In genomic region chr2:106716365-106716717, GRCm38 (mm10) we compare ENCODE assay signal across 22 mouse cellular contexts. TPM values are rescaled to one million over a fixed set of nuclear protein-coding genes. Genes with fewer than 3 reads are reported as not detected.
A peak's percentile ranks its signal among the peaks of the same experiment; 100 is the strongest.
DNase-seq lines count a peak whose midpoint lies in the region; ATAC-seq and TF ChIP-seq lines count a peak whose summit lies in the region.
"Had no signal": no experiment of that assay in that cellular context is flagged by ENCODE, and none has a peak within 500 bp of the region (broad histone marks: within the 10 kb centered on the region; RNA-seq: fewer than 3 reads in every experiment).

No protein-coding gene starts in this region.

- no peak overlapping the region for H3K4me3 ChIP-seq in midbrain, embryonic 11.5 days (ENCODE audit: low read depth, low read length)
- no peak overlapping the region for H3K4me3 ChIP-seq in midbrain, embryonic 10.5 days
- no peak overlapping the region; the same call in 1 of the 2 replicates for H3K4me3 ChIP-seq in forebrain, postnatal 0 days (ENCODE audit: low read depth, low read length)
- no peak overlapping the region for H3K4me3 ChIP-seq in midbrain, embryonic 13.5 days (replicated peaks)
- H3K4me3 ChIP-seq in neural tube, embryonic 14.5 days (ENCODE audit: low read depth, low read length): no peak overlapping the region
- no peak overlapping the region for H3K4me3 ChIP-seq in liver, postnatal 0 days (ENCODE audit: low read depth, low read length)
- H3K4me3 ChIP-seq: embryonic facial prominence, embryonic 13.5 days; heart, embryonic 12.5 days; limb, embryonic 12.5 days; liver, embryonic 12.5 days; stomach, embryonic 15.5 days had no signal

- H3K27ac ChIP-seq in midbrain, embryonic 11.5 days (ENCODE audit: low read depth, low read length): no peak overlapping the region
- no peak overlapping the region for H3K27ac ChIP-seq in midbrain, embryonic 10.5 days (replicated peaks)
- H3K27ac ChIP-seq in forebrain, postnatal 0 days (ENCODE audit: low read depth, low read length): no peak overlapping the region
- H3K27ac ChIP-seq in midbrain, embryonic 13.5 days: peak overlapping the region; percentile 67
- H3K27ac ChIP-seq in neural tube, embryonic 14.5 days (ENCODE audit: low read depth, low read length): peak overlapping the region; percentile 11; the same call in 1 of the 2 replicates
- H3K27ac ChIP-seq in liver, postnatal 0 days (ENCODE audit: low read depth): no peak overlapping the region
- H3K27ac ChIP-seq: embryonic facial prominence, embryonic 13.5 days; limb, embryonic 12.5 days; liver, embryonic 12.5 days; stomach, embryonic 15.5 days had no signal

- ATAC-seq in midbrain, embryonic 11.5 days (ENCODE audit: low FRiP score): peak; percentile 30; the same call in 1 of the 2 replicates
- ATAC-seq in forebrain, postnatal 0 days: no peak
- ATAC-seq in midbrain, embryonic 13.5 days: peak; percentile 55
- peak; percentile 47 for ATAC-seq in neural tube, embryonic 14.5 days (ENCODE audit: low read depth)
- no peak for ATAC-seq in liver, postnatal 0 days
- ATAC-seq: liver, embryonic 12.5 days had no signal

- TF ChIP-seq CTCF in forebrain, postnatal 0 days (IDR thresholded peaks at IDR 0.05; ENCODE audit: low read depth): no peak
- TF ChIP-seq CTCF in liver, postnatal 0 days (IDR thresholded peaks at IDR 0.05; ENCODE audit: low read depth): no peak

- no peak overlapping the region for H3K4me2 ChIP-seq in midbrain, embryonic 11.5 days
- peak overlapping the region; percentile 19 for H3K4me2 ChIP-seq in forebrain, postnatal 0 days (ENCODE audit: low read depth)
- H3K4me2 ChIP-seq in midbrain, embryonic 13.5 days (replicated peaks): peak overlapping the region; percentile 23; the same call in 1 of the 2 replicates
- peak overlapping the region; percentile 21; the same call in 1 of the 2 replicates for H3K4me2 ChIP-seq in neural tube, embryonic 14.5 days (ENCODE audit: low read depth, low read length)
- no peak overlapping the region for H3K4me2 ChIP-seq in liver, postnatal 0 days (ENCODE audit: low read depth, low read length)
- H3K4me2 ChIP-seq: embryonic facial prominence, embryonic 13.5 days; heart, embryonic 12.5 days; limb, embryonic 12.5 days; liver, embryonic 12.5 days; lung, embryonic 14.5 days; stomach, embryonic 15.5 days had no signal

- TF ChIP-seq EP300 in liver, postnatal 0 days (IDR thresholded peaks at IDR 0.05; ENCODE audit: low read depth): no peak

- WGBS in midbrain, embryonic 11.5 days: 87% methylated on average over 7 of the region's 7 CpGs
- WGBS in midbrain, embryonic 10.5 days: 90% methylated on average over 7 of the region's 7 CpGs
- WGBS in forebrain, postnatal 0 days: 44% methylated on average over 7 of the region's 7 CpGs
- WGBS in midbrain, embryonic 13.5 days: 69% methylated on average over 7 of the region's 7 CpGs
- 37% methylated on average over 7 of the region's 7 CpGs for WGBS in neural tube, embryonic 14.5 days
- WGBS in liver, postnatal 0 days (ENCODE audit: insufficient replicate concordance): 80% methylated on average over 7 of the region's 7 CpGs

- no peaks in the 10 kb centered on the region for H3K27me3 ChIP-seq in midbrain, embryonic 11.5 days (ENCODE audit: control insufficient read depth, insufficient read depth, low read length)
- no peaks in the 10 kb centered on the region for H3K27me3 ChIP-seq in midbrain, embryonic 10.5 days (ENCODE audit: low read depth, poor library complexity, severe bottlenecking)
- H3K27me3 ChIP-seq in forebrain, postnatal 0 days (ENCODE audit: insufficient read depth, low read length): no peaks in the 10 kb centered on the region
- no peaks in the 10 kb centered on the region for H3K27me3 ChIP-seq in midbrain, embryonic 13.5 days
- H3K27me3 ChIP-seq in neural tube, embryonic 14.5 days (ENCODE audit: control insufficient read depth, insufficient read depth, low read length): no peaks in the 10 kb centered on the region
- no peaks in the 10 kb centered on the region for H3K27me3 ChIP-seq in liver, postnatal 0 days (ENCODE audit: insufficient read depth, low read length)
- H3K27me3 ChIP-seq: embryonic facial prominence, embryonic 13.5 days; heart, embryonic 12.5 days; limb, embryonic 12.5 days; liver, embryonic 12.5 days; stomach, embryonic 15.5 days had no signal

- peaks cover 6% of the 10 kb centered on the region; the same call in 1 of the 2 replicates for H3K4me1 ChIP-seq in midbrain, embryonic 11.5 days (ENCODE audit: control insufficient read depth, insufficient read depth, low read length)
- peaks cover 33% of the 10 kb centered on the region for H3K4me1 ChIP-seq in midbrain, embryonic 10.5 days
- peaks cover 41% of the 10 kb centered on the region for H3K4me1 ChIP-seq in forebrain, postnatal 0 days (ENCODE audit: insufficient read depth)
- peaks cover 51% of the 10 kb centered on the region for H3K4me1 ChIP-seq in midbrain, embryonic 13.5 days (replicated peaks)
- peaks cover 35% of the 10 kb centered on the region for H3K4me1 ChIP-seq in neural tube, embryonic 14.5 days (ENCODE audit: control insufficient read depth, insufficient read depth, low read length)
- H3K4me1 ChIP-seq in liver, postnatal 0 days (ENCODE audit: insufficient read depth): no peaks in the 10 kb centered on the region
- H3K4me1 ChIP-seq: stomach, embryonic 15.5 days had no signal

- no peak for DNase-seq in midbrain, embryonic 11.5 days (ENCODE audit: low spot score, missing footprints)
- DNase-seq in midbrain, embryonic 10.5 days (ENCODE audit: low spot score): no peak
- no peak for DNase-seq in forebrain, postnatal 0 days
- DNase-seq in liver, postnatal 0 days: no peak
- no peak for DNase-seq in left cerebral cortex, adult 9 months (ENCODE audit: low spot score in 2 of 2)
- DNase-seq in ovary, postnatal 10 days (ENCODE audit: low spot score): no peak
- DNase-seq: adrenal gland, postnatal 14 days; cerebellum, adult 9-11 months; kidney, adult 8-10 months; kidney, postnatal 25 days; lung, embryonic 14.5 days; retina, postnatal 1 day; thymus, adult 18-20 months; thymus, postnatal 4 days had no signal

- no peaks in the 10 kb centered on the region for H3K36me3 ChIP-seq in midbrain, embryonic 11.5 days (ENCODE audit: control insufficient read depth, insufficient read depth, low read length)
- H3K36me3 ChIP-seq in midbrain, embryonic 10.5 days: no peaks in the 10 kb centered on the region
- no peaks in the 10 kb centered on the region; the same call in 1 of the 2 replicates for H3K36me3 ChIP-seq in forebrain, postnatal 0 days (ENCODE audit: insufficient read depth)
- H3K36me3 ChIP-seq in midbrain, embryonic 13.5 days: no peaks in the 10 kb centered on the region
- no peaks in the 10 kb centered on the region for H3K36me3 ChIP-seq in neural tube, embryonic 14.5 days (ENCODE audit: control insufficient read depth, insufficient read depth, low read length)
- H3K36me3 ChIP-seq in liver, postnatal 0 days (replicated peaks; ENCODE audit: insufficient read depth, low read length): no peaks in the 10 kb centered on the region
- H3K36me3 ChIP-seq: embryonic facial prominence, embryonic 13.5 days; liver, embryonic 12.5 days; stomach, embryonic 15.5 days had no signal

- no peak overlapping the region for H3K9ac ChIP-seq in midbrain, embryonic 11.5 days (ENCODE audit: low read length)
- no peak overlapping the region for H3K9ac ChIP-seq in forebrain, postnatal 0 days
- no peak overlapping the region for H3K9ac ChIP-seq in midbrain, embryonic 13.5 days (replicated peaks)
- H3K9ac ChIP-seq in neural tube, embryonic 14.5 days (replicated peaks; ENCODE audit: low read depth, low read length): no peak overlapping the region
- H3K9ac ChIP-seq in liver, postnatal 0 days (replicated peaks): no peak overlapping the region
- H3K9ac ChIP-seq: embryonic facial prominence, embryonic 13.5 days; heart, embryonic 12.5 days; limb, embryonic 12.5 days; liver, embryonic 12.5 days; lung, embryonic 14.5 days; stomach, embryonic 15.5 days had no signal

- H3K9me3 ChIP-seq in midbrain, embryonic 11.5 days (ENCODE audit: control insufficient read depth, low read length): no peaks in the 10 kb centered on the region
- H3K9me3 ChIP-seq in midbrain, embryonic 10.5 days (replicated peaks): no peaks in the 10 kb centered on the region
- no peaks in the 10 kb centered on the region for H3K9me3 ChIP-seq in forebrain, postnatal 0 days (ENCODE audit: low read length)
- H3K9me3 ChIP-seq in midbrain, embryonic 13.5 days: no peaks in the 10 kb centered on the region
- no peaks in the 10 kb centered on the region for H3K9me3 ChIP-seq in neural tube, embryonic 14.5 days (ENCODE audit: control insufficient read depth, low read length)
- no peaks in the 10 kb centered on the region for H3K9me3 ChIP-seq in liver, postnatal 0 days (ENCODE audit: low read length)
- H3K9me3 ChIP-seq: embryonic facial prominence, embryonic 13.5 days; heart, embryonic 12.5 days; limb, embryonic 12.5 days; liver, embryonic 12.5 days; stomach, embryonic 15.5 days had no signal

RNA-seq across cellular contexts. Expression of gene Mpped2, which starts 23.3 kb away (rescaled TPM):
- polyA plus RNA-seq in midbrain, embryonic 11.5 days (2014; fragmentation: Nextera tagmentation; extraction: Ambion mirVana): 43.7 and 43.9 TPM in 2 replicates
- 29.8 and 41.3 TPM in 2 replicates for polyA plus RNA-seq in midbrain, embryonic 10.5 days (2016; fragmentation: Nextera tagmentation; extraction: Ambion mirVana)
- total RNA-seq in forebrain, postnatal 0 days (2014; rRNA removed): 63.6 and 65.4 TPM in 2 replicates
- 104 TPM in 2 replicates for polyA plus RNA-seq in forebrain, postnatal 0 days (2015; fragmentation: Nextera tagmentation; extraction: Ambion mirVana)
- 126 and 157 TPM in 2 replicates for polyA plus RNA-seq in midbrain, embryonic 13.5 days (2015; fragmentation: Nextera tagmentation; extraction: Ambion mirVana)
- polyA plus RNA-seq in neural tube, embryonic 14.5 days (2014; fragmentation: Nextera tagmentation; extraction: Ambion mirVana): 239 and 242 TPM in 2 replicates
- 0.64 and 1.3 TPM in 2 replicates for polyA plus RNA-seq in liver, postnatal 0 days (2015; fragmentation: Nextera tagmentation; extraction: Ambion mirVana)
- total RNA-seq: monocyte, adult 5-6 weeks had no signal

Comparison
In these comparisons a context has a peak if more than half of its experiments do, and no peak if none do; other contexts are left out.
1. H3K27ac ChIP-seq: peak in midbrain, embryonic 13.5 days (single experiment) and neural tube, embryonic 14.5 days (single experiment); none in midbrain, embryonic 11.5 days (single experiment), midbrain, embryonic 10.5 days (single experiment), forebrain, postnatal 0 days (single experiment) and liver, postnatal 0 days (single experiment).
2. H3K4me2 ChIP-seq: peak in forebrain, postnatal 0 days (single experiment), midbrain, embryonic 13.5 days (single experiment) and neural tube, embryonic 14.5 days (single experiment); none in midbrain, embryonic 11.5 days (single experiment) and liver, postnatal 0 days (single experiment).
3. ATAC-seq: peak in midbrain, embryonic 11.5 days (single experiment), midbrain, embryonic 13.5 days (single experiment) and neural tube, embryonic 14.5 days (single experiment); none in forebrain, postnatal 0 days (single experiment) and liver, postnatal 0 days (single experiment).
4. RNA of gene Mpped2, which starts 23.3 kb away (polyA plus RNA-seq): 239 to 242 TPM in neural tube, embryonic 14.5 days, 126 to 157 TPM in midbrain, embryonic 13.5 days, 104 TPM in forebrain, postnatal 0 days, 43.7 to 43.9 TPM in midbrain, embryonic 11.5 days and 29.8 to 41.3 TPM in midbrain, embryonic 10.5 days; 0.64 to 1.3 TPM in liver, postnatal 0 days; every median in the first group is over 10 times any median in the second.